Mouse (Mus musculus): ENCODE measurements around the gene Ralgapa1.

GRCm38 (mm10) chr12:55825537-55825936 is 4.6 kb upstream of the Ralgapa1 start:
- TF ChIP-seq POLR2A (IDR thresholded peaks at IDR 0.05; ENCODE audit: insufficient read length, low read depth), result no peak
- no peak for TF ChIP-seq TCF12 (IDR thresholded peaks at IDR 0.05; ENCODE audit: insufficient read depth, poor library complexity, severe bottlenecking)
- TF ChIP-seq MYOD1 (IDR thresholded peaks at IDR 0.05; ENCODE audit: control insufficient read depth in 1 of 3, insufficient read length in 2 of 3, low read depth in 2 of 3), result no peak
- TF ChIP-seq USF1 (IDR thresholded peaks at IDR 0.05; ENCODE audit: low read depth), result no peak
- TF ChIP-seq REST (IDR thresholded peaks at IDR 0.05; ENCODE audit: insufficient read depth, insufficient read length), result no peak
